Mouse (Mus musculus): ENCODE measurements at regions not wholly inside any gene's neighbourhood (a gene's known extent, or its start where the extent isn't known, plus 50 kb on each side); places are given as distances from the start of the nearest gene placed in this dataset.

DNA sequence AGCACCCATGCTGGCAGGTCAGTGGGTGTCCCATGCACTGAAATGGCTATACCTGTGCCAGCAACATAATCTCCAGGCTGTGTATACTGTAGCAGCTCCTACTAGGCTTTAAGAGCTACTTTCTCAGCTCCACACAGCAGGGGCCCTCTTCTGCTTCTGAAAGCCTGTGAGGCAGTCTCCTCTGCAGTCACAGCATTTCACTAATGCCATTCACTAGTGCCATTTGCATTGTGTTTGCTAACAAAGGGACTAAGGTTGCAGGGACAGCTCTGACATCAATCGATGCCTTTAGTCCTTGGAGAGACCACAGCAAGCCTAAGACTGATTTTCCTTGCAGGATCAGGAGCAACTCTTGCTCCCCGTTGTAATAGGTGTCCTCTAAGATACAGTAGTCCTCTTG lies 315.0 kb downstream of the Fam19a5 start:
- TF ChIP-seq POLR2A (IDR thresholded peaks at IDR 0.05; ENCODE audit: borderline replicate concordance, extremely low read depth, insufficient read depth, insufficient read length, poor library complexity, severe bottlenecking): no peak
- no peak for TF ChIP-seq CTCF (IDR thresholded peaks at IDR 0.05; ENCODE audit: borderline replicate concordance, extremely low read depth, insufficient read depth, insufficient read length)

All from brain, embryonic 14.5 days (tissue).